Mouse (Mus musculus) ES-Bruce4 (cell line): ENCODE results near the gene Itga1.

Experiments used
- CTCF ChIP-seq: IDR thresholded peaks from one replicate; pipeline ENCODE4 v1.8.1; 2011; ENCODE audit warnings: low read depth, low read length
- EP300 ChIP-seq: IDR thresholded peaks from 2 replicates; pipeline ENCODE4 v1.6.1; 2011; ENCODE audit warnings: low read depth, low read length; ENCODE audit not compliant: insufficient read depth

- TF ChIP-seq CTCF (no peak), EP300 (no peak)
Observed at GRCm38 (mm10) chr13:114930996-114931649, 170.6 kb downstream of the Itga1 start.
